Comparison of ENCODE assay signal across 14 mouse cellular contexts in the genomic region with DNA sequence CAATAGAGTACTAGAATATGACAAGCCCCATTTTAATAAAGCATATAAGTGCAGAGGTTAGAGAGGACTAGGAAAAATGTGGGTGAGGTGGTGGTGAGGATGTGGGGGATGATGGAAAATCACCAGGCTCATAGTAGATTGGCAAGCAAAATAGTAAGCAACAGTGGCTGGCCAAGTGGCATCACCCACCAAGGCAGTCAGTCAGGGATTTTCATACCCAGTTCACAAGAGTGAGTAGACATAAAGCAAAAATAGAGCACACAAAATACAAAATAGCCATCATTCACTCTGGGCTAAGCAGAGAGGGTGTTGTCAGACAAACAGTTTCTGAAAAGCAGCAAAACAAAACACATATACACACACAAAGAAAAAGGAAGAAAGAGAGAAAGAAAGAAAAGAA.
"Had no signal": no experiment of that assay in that cellular context is flagged by ENCODE, and none has a peak within 500 bp of the region (broad histone marks: within the 10 kb centered on the region; RNA-seq: fewer than 3 reads in every experiment).

No protein-coding gene starts in this region.

- H3K4me3 ChIP-seq: lung, embryonic 15.5 days; midbrain, embryonic 10.5 days; midbrain, embryonic 12.5 days; neural tube, embryonic 12.5 days had no signal

- H3K36me3 ChIP-seq: lung, embryonic 15.5 days; midbrain, embryonic 10.5 days; midbrain, embryonic 12.5 days; neural tube, embryonic 12.5 days had no signal

- ATAC-seq: lung, postnatal 0 days; midbrain, embryonic 16.5 days had no signal

- H3K9me3 ChIP-seq: lung, embryonic 15.5 days; midbrain, embryonic 10.5 days; midbrain, embryonic 12.5 days; neural tube, embryonic 12.5 days had no signal

- H3K27ac ChIP-seq: lung, embryonic 15.5 days; midbrain, embryonic 10.5 days; midbrain, embryonic 12.5 days; neural tube, embryonic 12.5 days had no signal

- H3K4me2 ChIP-seq: lung, embryonic 15.5 days; midbrain, embryonic 12.5 days; neural tube, embryonic 12.5 days had no signal

- DNase-seq: lung, adult 2 months; lung, postnatal 4 days; midbrain, embryonic 14.5 days; right cerebral cortex, postnatal 14 days; spleen, adult 18-20 months; thymus, adult 18-20 months; thymus, postnatal 14 days; thymus, postnatal 36 days had no signal

- H3K9ac ChIP-seq: lung, embryonic 15.5 days; midbrain, embryonic 12.5 days; neural tube, embryonic 12.5 days had no signal

- H3K27me3 ChIP-seq: lung, embryonic 15.5 days; neural tube, embryonic 12.5 days had no signal
